Mouse (Mus musculus) neural tube, embryonic 14.5 days (tissue): ENCODE results near the gene Gm28042. TPM values are rescaled to one million over a fixed set of nuclear protein-coding genes. Genes with fewer than 3 reads are reported as not detected.

Experiments
- ATAC-seq: fragments of 200-750 bp; cut with Nextera tagmentation; 2 replicates; pipeline ENCODE4 v1.8.0; 2017; ENCODE audit warnings: low read depth, mild to moderate bottlenecking, moderate TSS enrichment, moderate library complexity
- H3K27ac ChIP-seq: fragments of 300-500 bp; sonication (generic); 2 replicates; pipeline ENCODE4 v1.5.1; 2014; ENCODE audit warnings: low read depth, mild to moderate bottlenecking, control low read depth, low read length, moderate library complexity, mixed read lengths
- H3K27me3 ChIP-seq: fragments of 300-500 bp; sonication (generic); 2 replicates; pipeline ENCODE4 v1.6.1; 2014; ENCODE audit warnings: low read length; ENCODE audit not compliant: control insufficient read depth, insufficient read depth
- H3K36me3 ChIP-seq: fragments of 300-500 bp; sonication (generic); 2 replicates; pipeline ENCODE4 v1.6.1; 2014; ENCODE audit warnings: low read length, mixed read lengths; ENCODE audit not compliant: control insufficient read depth, insufficient read depth
- H3K4me1 ChIP-seq: fragments of 300-500 bp; sonication (generic); 2 replicates; pipeline ENCODE4 v1.6.1; 2014; ENCODE audit warnings: low read length; ENCODE audit not compliant: control insufficient read depth, insufficient read depth
- H3K4me2 ChIP-seq: fragments of 300-500 bp; sonication (generic); 2 replicates; pipeline ENCODE4 v1.6.1; 2014; ENCODE audit warnings: mild to moderate bottlenecking, low read depth, low read length, control low read depth
- H3K4me3 ChIP-seq: fragments of 300-500 bp; sonication (generic); 2 replicates; pipeline ENCODE4 v1.5.1; 2014; ENCODE audit warnings: low read depth, low read length, control low read depth, mixed read lengths
- H3K9ac ChIP-seq: fragments of 300-500 bp; sonication (generic); replicated peaks from 2 replicates; pipeline ENCODE4 v1.6.1; 2014; ENCODE audit warnings: low read depth, mild to moderate bottlenecking, control low read depth, low read length, mixed read lengths
- H3K9me3 ChIP-seq: fragments of 300-500 bp; sonication (generic); 2 replicates; pipeline ENCODE4 v1.6.1; 2016; ENCODE audit warnings: low read length; ENCODE audit not compliant: control insufficient read depth
- WGBS: fragments of 180-500 bp; shearing (Covaris S2); extraction: QIAGEN DNeasy Blood & Tissue Kit; methylation state at CpG from one replicate; pipeline ENCODE4 v1.1.7; 2014; 5-methylcytosine and 5-hydroxymethylcytosine counted together
- polyA plus RNA-seq: library from polyadenylated mRNA; unstranded; fragments of >200 nt; fragmentation: Nextera tagmentation; extraction: Ambion mirVana; gene quantifications from 2 replicates; pipeline ENCODE4 v1.2.1, GENCODE M21; 2014

The Gm28042 gene
- polyA plus RNA-seq, 1 experiment from 2014 or later, result 7.5 TPM

DNA sequence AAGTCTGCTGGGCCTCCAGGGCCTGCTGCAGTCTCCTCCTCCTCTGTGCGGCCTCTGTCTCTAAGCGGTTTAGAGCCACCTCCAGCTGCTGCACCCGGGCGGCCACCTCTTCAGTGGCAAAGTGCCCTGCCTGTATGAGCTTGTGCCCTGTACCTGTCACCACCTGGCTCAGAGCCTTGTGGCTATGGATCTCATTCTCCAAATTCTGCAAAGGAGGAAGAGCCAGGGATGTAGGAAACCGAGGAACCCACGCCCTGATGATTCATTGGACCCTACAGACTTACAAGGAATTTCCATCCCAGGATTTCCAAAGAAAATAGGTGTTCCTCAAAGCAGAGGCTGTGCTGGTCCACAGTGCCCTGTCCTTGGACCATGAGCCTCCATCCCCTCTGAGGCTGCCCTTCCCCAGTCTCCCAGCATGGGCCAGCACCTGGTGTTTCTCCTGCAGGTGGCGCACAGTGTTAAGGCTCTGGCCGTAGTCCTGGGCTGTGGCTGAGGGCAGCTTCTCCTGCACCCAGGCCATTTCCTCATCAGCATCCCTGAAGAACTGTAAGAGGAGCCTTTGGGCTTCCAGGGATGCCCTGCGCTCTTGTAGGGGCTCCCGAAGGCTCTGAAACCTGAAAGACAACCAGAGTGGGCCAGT, 22.5 kb downstream of the Gm28042 start:
- 60% methylated on average over 10 of the region's 10 CpGs for WGBS
- Histone ChIP-seq H3K27ac (no peak overlapping the region), H3K27me3 (no peaks in the 10 kb centered on the region), H3K4me2 (no peak overlapping the region), H3K36me3 (no peaks in the 10 kb centered on the region), H3K4me1 (no peaks in the 10 kb centered on the region), H3K4me3 (no peak overlapping the region), H3K9ac (no peak overlapping the region), H3K9me3 (no peaks in the 10 kb centered on the region)
- ATAC-seq, result no peak

DNA sequence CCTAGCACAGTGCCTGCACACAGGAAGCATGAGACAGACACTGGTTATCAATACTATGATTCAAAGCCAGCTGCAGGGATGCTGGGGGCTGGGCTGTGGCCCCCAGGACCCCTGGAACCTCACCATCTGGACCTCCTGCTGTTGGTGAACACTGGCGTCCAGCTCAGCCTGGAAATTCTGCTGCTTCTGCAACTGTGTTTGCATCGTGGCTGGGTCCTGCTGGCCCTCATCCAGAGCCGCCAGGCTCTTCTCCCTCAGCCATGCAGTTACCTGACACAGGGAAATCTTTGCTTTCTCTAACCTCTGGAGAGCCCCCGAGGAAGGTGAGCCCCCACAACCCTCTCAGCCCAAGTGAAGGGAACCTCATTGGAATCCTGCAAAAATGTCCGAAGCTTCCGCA, 24.1 kb downstream of the Gm28042 start:
- ATAC-seq, result no peak
- no peaks in the 10 kb centered on the region for H3K4me1 ChIP-seq
- WGBS, result 73% methylated on average over 6 of the region's 6 CpGs

DNA sequence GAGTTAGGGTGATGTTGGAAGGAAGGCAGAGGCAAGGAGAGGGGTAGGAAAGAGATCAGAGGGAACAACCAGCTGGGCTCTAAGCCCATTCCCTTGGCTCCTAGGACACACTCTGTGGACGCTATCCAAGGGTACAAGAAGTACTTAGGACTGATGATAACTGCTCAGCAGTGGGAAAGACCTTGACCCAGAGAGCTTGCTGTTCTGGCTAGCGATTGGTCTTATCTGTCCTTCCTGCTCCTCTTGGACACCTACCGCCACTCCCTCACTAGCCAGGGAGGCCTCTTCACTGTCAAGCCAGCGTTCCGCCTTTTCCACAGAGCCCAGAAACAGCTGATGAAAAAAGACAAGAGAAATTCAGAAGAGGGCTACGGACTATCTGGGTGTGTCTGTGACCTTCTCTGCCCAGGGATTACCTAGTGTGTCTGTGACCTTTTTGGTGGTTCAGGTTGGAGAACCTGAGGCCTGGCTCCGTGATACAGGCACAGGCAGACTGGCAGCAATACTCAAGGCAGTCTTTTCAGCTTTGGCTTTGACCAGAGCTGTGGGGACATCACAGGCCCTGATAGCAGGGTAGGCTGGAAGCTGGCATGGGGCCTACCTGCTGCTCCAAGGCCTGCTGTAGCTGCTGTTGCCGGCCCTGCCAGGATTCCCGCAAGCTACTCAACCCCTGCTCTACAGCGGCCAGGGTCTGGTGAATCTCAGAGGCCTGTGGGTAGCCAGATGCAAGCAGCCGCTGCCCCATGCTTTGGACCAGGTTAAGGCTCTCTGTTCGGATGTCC, 27.7 kb downstream of the Gm28042 start:
- Histone ChIP-seq H3K4me3 (no peak overlapping the region), H3K9me3 (no peaks in the 10 kb centered on the region), H3K36me3 (no peaks in the 10 kb centered on the region), H3K27me3 (no peaks in the 10 kb centered on the region), H3K4me2 (no peak overlapping the region), H3K9ac (no peak overlapping the region), H3K4me1 (no peaks in the 10 kb centered on the region), H3K27ac (no peak overlapping the region)
- ATAC-seq, result no peak
- WGBS, result 92% methylated on average over 12 of the region's 12 CpGs

More for the DNA sequence above, 24.1 kb downstream of the Gm28042 start:
- H3K4me3 ChIP-seq, result no peak overlapping the region
- no peaks in the 10 kb centered on the region for H3K9me3 ChIP-seq
- no peak overlapping the region for H3K4me2 ChIP-seq
- H3K9ac ChIP-seq, result no peak overlapping the region
- H3K27me3 ChIP-seq, result no peaks in the 10 kb centered on the region
- no peaks in the 10 kb centered on the region for H3K36me3 ChIP-seq
- H3K27ac ChIP-seq, result no peak overlapping the region

DNA sequence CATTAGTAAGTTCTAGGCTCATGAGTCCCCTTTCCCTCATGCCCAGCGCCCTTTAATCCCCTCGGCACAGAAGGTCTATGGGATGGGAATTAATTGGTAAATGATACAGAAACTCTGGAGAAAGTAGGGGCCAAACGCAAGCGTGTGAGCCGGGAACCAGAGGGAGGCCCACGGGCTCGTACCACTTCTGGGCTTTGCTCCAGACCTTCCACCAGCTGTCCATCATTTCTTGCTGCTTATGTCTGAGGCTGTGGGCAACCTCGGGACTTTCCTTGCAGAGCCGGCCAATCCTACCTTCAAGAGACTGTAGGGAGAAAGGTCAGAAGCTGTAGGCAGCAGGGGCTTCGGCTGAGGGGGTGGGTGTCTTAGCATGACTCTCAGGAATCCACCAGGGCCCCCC, 28.6 kb downstream of the Gm28042 start:
- no peak for ATAC-seq
- Histone ChIP-seq H3K9ac (no peak overlapping the region), H3K4me2 (no peak overlapping the region), H3K36me3 (no peaks in the 10 kb centered on the region), H3K4me1 (no peaks in the 10 kb centered on the region), H3K9me3 (no peaks in the 10 kb centered on the region), H3K4me3 (no peak overlapping the region), H3K27me3 (no peaks in the 10 kb centered on the region), H3K27ac (no peak overlapping the region)
- 90% methylated on average over 10 of the region's 10 CpGs for WGBS

DNA sequence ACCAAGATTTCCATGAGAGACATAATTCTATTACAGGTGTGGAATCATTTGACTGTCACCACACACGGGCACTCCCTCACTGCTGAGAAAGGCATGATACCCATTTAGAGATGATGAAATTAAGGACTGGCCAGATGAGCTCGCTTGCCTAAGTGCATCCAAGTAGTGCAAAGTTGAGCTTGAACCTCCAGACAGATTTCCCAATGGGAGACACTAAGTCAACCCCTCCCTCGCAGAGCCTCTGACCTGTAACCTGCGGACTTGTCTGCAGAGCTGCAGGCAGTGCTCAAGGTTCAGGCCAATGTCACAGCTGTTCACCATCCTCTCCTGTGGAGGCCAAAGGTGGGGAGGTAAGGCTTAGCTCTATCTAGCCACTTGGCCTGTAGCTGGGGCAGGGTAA, 31.5 kb downstream of the Gm28042 start:
- WGBS, result 87% methylated on average over 4 of the region's 4 CpGs

DNA sequence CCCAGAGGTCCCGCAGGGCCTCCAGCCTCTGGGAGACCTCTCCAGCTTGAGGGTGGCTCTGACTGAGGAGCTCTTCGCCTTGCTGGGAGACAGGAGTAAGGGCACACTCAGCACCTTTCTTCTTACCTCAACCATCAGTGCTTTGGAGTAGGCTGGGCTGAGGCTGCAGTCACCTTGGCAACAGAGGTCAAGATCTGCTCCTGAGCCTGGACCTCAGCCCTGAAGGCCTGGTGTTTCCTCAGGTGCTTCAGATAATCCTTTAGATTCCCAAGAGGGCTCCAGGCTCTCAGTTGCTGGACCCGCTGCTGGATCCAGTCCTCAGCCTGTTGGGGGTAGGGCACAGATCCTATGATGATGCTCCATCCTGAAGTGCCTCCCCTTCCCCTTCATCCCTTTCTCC, 32.2 kb downstream of the Gm28042 start:
- Histone ChIP-seq H3K27me3 (no peaks in the 10 kb centered on the region), H3K27ac (no peak overlapping the region), H3K4me1 (no peaks in the 10 kb centered on the region), H3K36me3 (no peaks in the 10 kb centered on the region), H3K4me2 (no peak overlapping the region), H3K9me3 (no peaks in the 10 kb centered on the region), H3K9ac (no peak overlapping the region), H3K4me3 (no peak overlapping the region)
- ATAC-seq, result no peak
- 85% methylated on average over 3 of the region's 3 CpGs for WGBS

More for the DNA sequence above, 31.5 kb downstream of the Gm28042 start:
- Histone ChIP-seq H3K27ac (no peak overlapping the region), H3K9ac (no peak overlapping the region), H3K4me3 (no peak overlapping the region), H3K4me1 (no peaks in the 10 kb centered on the region), H3K9me3 (no peaks in the 10 kb centered on the region), H3K36me3 (no peaks in the 10 kb centered on the region), H3K27me3 (no peaks in the 10 kb centered on the region), H3K4me2 (no peak overlapping the region)
- no peak for ATAC-seq

DNA sequence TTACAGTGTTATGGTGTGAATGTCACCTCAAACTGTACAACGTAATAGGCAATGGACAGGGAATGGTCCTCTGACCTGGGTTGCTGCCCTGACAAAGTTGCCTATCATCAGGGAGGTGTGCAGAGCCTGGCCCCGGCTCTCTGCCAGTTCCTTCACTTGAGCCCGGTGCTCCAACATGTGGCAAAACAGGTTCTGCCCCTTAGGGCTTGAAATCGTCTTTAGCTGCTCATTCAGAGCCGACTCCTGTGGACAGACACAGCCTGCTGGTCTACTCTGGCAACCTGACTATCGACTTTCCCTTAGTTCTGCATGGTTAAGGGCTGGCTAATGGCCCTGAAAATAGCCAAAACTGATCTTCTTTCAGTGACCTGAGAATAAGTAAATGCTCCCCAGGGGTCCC, 32.9 kb downstream of the Gm28042 start:
- no peak overlapping the region for H3K27ac ChIP-seq
- H3K36me3 ChIP-seq, result no peaks in the 10 kb centered on the region
- no peak for ATAC-seq
- H3K4me2 ChIP-seq, result no peak overlapping the region
- H3K4me1 ChIP-seq, result no peaks in the 10 kb centered on the region
- WGBS, result 72% methylated on average over 6 of the region's 6 CpGs
- H3K9ac ChIP-seq, result no peak overlapping the region
- H3K27me3 ChIP-seq, result no peaks in the 10 kb centered on the region
- no peak overlapping the region for H3K4me3 ChIP-seq
- H3K9me3 ChIP-seq, result no peaks in the 10 kb centered on the region

DNA sequence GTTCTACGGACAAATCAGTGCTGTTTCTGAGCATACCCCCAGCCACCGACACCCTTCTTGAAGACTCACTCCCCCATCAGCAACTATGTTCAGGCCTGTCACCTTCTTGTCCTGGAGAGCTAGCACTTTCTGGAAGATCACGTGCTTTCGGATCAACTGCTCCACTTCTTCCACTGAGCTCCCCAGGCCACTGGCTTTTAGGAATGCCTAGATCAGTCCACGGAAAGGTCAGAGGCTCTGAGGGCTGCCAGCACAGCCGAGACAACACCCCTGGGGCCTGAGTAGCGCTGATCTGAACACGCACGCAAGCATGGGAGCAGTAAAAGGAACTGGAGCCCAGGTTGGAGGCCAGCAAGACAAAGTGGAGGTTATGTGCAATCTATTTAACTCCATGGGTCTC, 33.4 kb downstream of the Gm28042 start:
- no peak overlapping the region for H3K9ac ChIP-seq
- 65% methylated on average over 9 of the region's 9 CpGs for WGBS
- no peak overlapping the region for H3K4me2 ChIP-seq
- no peaks in the 10 kb centered on the region for H3K36me3 ChIP-seq
- H3K27me3 ChIP-seq, result no peaks in the 10 kb centered on the region
- no peaks in the 10 kb centered on the region for H3K4me1 ChIP-seq
- no peak overlapping the region for H3K27ac ChIP-seq
- no peaks in the 10 kb centered on the region for H3K9me3 ChIP-seq
- no peak overlapping the region for H3K4me3 ChIP-seq
- ATAC-seq, result no peak

DNA sequence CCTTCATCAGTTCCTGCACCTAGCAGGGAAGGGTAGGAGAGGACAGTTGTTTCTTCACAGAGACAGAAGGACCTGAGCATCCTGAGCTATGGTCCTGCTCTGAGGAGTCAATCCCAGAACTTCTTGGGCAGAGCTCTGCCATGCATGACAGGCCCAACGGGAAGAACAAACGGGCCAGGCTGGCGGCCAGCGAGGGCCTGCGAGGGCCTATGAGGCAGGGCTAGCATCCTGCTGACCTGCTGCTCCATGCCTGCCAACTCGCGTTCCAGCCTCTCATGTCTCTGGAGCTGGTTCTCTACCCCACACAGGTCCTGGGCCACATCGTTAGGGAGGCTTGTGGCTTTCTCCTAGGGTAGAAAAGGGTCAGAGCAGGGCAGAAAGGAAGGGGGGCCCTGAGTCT, 35.0 kb downstream of the Gm28042 start:
- H3K27me3 ChIP-seq, result no peaks in the 10 kb centered on the region
- WGBS, result 85% methylated on average over 8 of the region's 8 CpGs
- H3K9me3 ChIP-seq, result no peaks in the 10 kb centered on the region
- no peak for ATAC-seq
- no peaks in the 10 kb centered on the region for H3K36me3 ChIP-seq
- no peak overlapping the region for H3K27ac ChIP-seq
- H3K4me1 ChIP-seq, result no peaks in the 10 kb centered on the region
- no peak overlapping the region for H3K4me2 ChIP-seq
- no peak overlapping the region for H3K9ac ChIP-seq
- no peak overlapping the region for H3K4me3 ChIP-seq
